Mouse (Mus musculus): ENCODE data around the gene Tspan9.

The Tspan9 gene

DNA sequence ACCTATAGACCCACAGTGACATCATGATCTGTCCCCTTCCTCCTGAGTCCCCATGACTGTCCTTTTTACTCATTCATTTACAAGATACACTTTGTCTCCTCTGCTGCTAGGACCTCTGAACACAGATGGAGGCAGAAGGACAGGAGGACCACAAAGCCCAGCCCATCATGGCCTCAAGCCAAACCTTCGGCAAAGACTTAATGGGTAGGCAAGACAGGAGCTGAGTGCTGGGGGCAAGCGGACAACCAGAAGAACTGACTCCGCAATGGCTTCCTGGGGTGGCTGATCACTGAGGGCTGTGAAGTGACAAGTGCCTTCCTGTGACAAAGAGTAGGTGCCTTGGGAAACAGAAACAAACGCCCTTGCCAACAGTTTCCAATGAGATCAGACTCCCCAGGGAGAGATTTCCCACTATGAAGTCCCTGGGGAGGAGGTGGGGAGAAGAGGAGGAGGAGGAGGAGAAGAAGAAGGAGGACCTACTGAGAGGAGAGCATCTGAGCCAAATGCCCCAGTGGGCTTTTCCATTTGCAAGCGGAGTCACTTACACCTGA, 67.9 kb downstream of the Tspan9 start:
- no peak for DNase-seq (ENCODE audit: extremely low spot score)

DNA sequence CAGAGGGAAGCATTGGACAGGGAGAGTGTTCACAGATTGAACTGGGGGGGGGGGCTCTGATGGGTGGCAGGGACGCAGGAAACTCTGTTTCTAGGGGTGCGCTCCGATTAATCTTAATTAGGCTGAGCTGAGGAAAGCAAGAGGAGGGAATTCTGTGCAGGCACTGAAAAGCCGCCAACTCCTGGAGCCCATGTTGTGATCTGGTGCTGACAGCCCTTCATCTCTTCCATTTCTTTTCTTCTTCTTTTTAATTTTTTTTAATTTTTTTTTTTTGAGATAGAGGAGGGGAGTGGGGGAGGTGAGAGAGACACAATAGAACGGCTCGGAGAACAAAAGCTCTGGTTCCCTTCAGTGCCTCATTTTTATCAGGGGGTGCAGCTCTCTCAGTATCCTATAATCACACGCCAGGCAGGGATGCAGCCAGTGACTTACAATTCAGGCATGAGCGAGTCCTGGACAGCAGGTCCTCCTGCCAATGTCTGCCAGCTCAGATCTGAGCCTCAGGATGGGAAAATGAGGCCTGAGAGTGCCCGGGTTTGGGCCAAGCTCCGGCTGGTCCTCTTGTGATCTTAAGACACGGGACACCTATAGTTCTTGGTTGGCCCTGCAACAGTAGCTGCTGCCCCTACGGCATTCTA, 72.4 kb downstream of the Tspan9 start:
- no peak for DNase-seq (ENCODE audit: extremely low spot score)

DNA sequence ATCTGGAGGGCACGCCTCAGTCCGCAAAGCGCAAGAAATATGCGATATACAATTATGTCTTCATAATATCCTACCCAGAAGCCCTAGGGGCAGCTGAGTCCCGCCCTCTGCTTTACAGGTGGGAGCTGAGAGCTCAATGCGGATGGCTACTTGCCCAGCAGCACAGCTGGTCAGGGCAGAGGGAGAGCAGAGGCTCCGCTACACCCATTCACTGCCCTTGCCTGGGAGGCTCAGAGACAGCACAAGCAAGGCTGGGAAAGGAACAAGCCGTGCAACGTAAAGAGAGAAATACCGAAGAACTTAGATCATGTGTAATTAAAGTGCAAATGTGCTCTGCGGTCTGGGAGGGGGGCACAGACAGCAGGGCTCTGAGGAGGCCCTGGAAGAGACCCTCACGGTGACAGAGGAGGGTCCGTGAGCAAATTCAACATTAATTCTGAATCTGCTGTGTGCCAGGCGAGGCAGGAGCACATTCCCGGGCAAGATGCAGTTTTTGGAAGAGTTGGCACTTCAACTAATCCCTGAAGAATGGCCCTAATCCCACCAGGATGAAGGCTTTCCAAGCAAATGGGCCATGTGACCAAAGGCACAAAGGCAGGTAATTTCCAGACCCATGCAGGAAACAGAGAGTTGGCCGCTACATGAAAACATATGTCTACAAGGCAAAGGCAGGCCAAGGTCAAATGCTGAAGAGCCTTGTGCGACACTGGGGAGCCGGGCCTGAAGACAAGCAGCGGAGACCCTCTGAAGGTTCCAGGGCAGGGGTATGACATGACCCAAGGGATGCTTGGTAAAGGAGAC, 73.1 kb downstream of the Tspan9 start:
- DNase-seq (ENCODE audit: extremely low spot score), result no peak

DNA sequence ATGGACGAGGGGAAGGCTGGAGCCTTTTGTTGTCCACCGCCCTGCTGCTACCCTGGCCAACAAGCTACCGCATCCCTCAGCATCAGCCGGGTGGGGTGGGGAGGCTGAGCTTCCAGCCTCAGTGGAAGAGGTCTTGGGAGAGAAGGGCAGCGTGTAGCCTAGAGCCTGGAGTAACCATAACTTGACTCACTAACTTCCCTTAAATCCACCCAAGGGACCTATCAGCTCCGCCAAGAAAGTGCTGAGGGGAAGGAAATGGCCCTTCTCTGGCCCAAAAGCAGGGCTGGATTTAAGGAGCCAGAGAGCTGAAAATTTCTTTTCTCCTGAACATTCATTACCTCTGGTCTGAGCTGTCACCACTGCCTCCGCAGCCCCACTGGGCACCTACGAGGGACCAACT, 75.2 kb downstream of the Tspan9 start:
- no peak for DNase-seq (ENCODE audit: extremely low spot score)

DNA sequence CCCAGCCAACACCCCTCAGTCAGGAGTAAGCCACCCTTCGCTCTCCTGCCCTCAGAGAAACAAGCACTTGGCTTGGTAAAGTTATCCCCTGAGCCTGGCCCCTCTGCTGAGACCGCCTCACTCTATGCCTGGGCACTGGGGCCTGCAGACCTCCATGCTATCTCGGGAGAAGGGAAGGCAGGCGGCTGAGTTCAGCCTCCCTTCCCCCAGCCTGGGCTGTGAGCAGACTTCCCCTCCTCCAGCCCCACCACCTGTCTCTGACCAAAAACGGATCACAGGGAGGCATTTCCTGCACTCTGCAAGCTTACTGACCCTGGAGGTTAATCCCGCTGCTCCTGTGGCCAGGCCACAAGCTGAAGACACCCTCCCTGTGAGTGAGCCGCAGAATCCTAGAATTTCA, 77.4 kb downstream of the Tspan9 start:
- DNase-seq (ENCODE audit: extremely low spot score), result peak; percentile 72

DNA sequence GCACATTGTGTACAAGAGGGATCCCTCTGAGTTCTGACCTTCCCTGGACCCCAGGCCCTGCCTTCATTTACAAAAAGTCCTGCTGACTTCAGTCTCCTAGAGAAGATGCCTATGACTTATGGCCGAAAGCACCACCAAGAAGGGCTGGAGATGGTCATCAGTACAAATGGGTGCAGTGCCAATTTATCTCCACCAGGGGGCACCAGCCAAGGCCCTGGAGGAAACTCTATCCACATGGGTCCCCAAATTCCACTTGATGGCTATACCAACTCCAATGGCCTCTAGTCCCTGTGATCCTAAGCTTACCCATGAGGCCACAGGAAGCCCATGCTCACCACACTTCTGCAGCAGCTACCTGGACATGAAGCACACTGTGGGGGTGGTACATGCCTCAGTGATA, 79.9 kb downstream of the Tspan9 start:
- no peak for DNase-seq (ENCODE audit: extremely low spot score)

DNA sequence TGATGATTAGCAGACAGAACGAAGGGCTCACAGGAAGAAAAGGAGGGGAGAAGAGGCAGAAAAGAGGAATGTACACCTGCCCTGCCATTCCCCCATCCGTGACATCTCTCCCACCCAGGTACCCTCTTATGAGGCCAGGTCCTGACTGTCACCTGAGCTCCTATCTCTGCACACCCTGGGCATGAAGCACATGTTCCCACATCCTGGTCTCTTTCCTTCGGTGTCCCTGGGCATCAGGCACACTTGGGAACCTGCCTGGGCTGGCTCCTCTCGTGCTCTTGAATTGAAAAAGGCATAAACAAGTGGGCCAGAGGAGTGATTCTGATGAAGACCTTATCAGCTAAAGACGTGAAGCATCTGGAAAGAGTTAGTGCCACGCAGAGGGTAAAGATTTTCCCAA, 80.6 kb downstream of the Tspan9 start:
- no peak for DNase-seq (ENCODE audit: extremely low spot score)

DNA sequence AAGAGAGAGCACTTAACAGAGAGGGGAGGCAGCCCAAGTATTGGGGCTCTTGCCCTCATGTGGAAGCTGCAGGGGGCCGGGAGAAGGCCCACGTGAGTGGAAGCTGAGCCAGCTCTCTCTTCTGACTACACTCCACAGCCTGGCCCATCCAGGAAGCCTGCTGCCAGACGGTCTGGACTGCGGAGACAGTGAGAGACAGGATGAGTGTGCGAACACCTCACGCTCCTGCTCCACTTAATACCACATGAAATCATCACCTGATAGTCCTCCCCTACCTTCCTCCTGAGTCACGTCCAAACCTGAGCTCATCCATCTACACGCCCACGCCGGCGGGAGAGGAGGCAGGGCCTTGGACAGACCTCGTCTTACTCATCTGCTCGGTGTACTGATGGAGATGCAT, 81.2 kb downstream of the Tspan9 start:
- no peak for DNase-seq (ENCODE audit: extremely low spot score)

DNA sequence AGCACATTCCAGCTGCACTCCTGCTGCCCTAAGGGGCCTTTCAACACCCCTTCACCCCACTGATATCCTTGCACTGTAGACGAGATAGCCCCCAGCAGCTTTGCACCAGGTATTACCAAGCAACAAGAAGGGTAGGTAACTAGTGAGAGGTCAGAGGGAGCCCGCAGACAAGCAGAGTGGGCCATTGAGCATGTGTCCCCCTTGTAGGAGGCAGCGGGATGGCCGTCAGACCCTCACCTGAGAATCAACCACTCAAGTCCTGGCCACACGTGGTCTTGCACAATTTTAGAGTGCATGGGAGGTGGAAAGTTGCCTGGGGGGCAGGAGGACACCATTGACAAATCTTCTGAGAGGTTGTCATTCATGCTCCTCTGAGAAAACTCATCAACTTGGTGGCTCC, 82.1 kb downstream of the Tspan9 start:
- no peak for DNase-seq (ENCODE audit: extremely low spot score)

DNA sequence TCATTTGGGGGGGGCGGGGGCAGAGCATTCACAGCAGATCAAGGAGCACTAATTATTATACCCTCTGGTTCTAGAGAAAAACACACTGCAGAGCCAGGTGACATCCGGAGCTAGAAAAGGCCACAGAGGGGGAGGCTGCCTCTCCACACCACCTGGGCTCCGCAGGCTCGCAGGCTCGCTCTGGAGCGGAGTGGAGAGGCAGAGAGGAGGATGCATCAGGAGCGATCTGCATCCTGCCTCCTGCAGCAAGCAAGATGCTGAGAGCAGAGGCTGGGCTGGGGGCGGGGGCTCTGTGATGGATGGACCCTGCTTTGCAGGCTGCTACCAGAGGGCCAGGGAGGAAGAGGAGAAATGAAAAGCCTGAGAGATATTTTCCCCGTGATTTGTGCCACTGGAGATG, 84.8 kb downstream of the Tspan9 start:
- DNase-seq (ENCODE audit: extremely low spot score), result no peak

DNA sequence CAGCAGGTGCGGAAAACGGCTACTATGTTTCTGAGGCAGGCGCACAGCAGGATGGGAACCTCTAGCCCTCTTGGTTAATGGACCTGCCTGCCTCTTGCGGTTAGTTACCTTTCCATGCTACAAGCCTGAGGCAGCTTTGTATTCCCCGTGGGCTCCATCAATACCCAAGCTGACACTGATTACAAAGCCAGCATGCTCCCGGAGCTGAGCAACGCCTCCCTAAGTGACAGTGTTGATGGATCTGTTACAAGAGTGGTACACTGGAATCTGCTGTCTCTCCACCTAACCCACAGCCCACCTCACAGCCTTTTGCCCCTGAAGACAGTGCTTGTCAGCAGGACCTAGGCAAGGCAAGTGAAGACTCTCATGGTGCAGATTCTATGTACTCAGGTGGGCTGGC, 85.2 kb downstream of the Tspan9 start:
- no peak for DNase-seq (ENCODE audit: extremely low spot score)

DNA sequence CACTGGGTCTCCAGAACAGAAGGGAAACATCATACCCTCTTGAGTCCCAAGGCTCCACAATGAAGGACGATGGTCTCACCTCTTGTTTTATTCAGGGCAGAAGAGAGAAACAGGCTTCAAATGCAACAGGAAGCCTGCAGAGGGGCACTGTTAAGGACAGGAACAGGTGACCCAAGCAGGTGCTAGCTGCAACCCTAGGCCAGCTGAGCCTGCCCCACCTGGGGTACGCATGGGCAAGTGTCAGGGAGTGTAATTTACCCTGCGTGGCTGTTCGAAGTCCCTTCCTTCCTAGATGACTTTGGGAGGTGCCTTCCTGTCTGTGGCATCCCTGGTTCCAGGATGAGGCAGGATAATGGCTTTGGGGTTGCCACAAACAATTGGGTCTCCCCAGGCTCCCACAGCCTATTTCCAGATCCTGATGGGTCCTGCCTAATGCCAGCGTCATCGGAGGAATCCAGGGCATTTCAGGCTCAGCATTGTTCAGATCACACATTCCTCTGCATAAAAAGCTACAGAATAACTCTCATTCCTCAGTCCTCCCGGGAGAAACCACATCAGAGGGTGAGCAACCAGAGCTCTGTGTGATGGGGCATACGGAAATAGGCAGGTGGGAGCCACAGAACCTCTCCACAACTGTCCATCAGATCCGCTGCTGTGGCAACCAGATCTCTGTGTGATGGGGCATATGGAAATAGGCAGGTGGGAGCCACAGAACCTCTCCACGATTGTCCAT, 90.2 kb downstream of the Tspan9 start:
- DNase-seq (ENCODE audit: extremely low spot score), result no peak

DNA sequence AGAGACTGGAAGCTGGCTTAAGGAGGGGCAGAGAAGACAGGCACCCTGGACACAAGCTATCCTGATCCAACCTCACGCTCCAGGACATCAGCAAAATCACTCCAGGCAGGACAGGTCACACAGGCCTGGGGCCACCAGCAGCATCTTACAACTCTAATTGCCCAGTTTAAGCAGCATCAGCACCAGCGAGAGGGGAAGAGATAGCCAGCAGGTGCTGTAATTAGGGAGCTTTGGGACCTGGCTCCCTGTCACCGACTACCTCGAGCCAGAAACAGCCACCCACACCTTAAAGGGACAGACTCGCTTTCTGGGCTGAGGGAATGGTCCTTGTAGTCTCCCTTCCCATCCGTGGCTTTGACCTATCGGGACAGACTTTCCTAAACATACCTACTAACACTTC, 95.7 kb downstream of the Tspan9 start:
- no peak for DNase-seq (ENCODE audit: extremely low spot score)

DNA sequence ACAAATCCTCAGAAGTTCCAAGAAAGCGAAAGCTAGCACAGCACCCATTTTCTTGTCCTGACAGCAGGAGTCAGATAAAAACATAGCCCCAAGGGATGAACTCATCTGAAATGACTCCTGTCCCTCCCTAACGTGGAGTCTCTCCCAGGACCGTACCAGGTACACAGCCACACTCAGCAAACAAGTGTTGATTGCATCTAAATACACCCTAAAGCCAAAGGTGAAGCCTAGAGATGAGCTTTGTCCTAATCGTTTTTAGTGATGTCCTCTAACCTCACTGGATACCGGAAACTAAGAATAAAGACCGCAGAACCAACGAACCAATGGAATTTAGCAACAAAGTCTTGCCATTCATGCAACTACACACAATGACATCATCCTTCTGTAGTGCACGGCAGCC, 96.2 kb downstream of the Tspan9 start:
- no peak for DNase-seq (ENCODE audit: extremely low spot score)

DNA sequence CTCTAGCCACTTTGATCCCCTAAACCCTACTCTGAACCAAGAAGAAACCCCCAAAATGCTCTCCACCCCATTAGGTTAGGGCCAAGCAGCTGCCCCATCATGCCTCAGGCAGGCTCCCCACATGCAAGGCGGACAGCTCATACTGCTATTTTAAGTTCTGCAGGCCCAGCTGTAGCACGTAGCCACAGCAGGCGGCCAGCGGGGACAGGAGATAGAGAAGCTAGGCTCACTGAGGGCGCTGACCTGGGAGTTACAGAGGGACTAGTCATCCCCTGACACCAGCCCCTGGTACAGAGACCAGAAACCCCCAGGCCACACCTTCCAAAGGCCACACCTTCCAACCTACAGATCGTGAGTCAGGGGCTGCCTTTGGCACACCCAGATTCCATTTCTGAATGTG, 96.6 kb downstream of the Tspan9 start:
- no peak for DNase-seq (ENCODE audit: extremely low spot score)

DNA sequence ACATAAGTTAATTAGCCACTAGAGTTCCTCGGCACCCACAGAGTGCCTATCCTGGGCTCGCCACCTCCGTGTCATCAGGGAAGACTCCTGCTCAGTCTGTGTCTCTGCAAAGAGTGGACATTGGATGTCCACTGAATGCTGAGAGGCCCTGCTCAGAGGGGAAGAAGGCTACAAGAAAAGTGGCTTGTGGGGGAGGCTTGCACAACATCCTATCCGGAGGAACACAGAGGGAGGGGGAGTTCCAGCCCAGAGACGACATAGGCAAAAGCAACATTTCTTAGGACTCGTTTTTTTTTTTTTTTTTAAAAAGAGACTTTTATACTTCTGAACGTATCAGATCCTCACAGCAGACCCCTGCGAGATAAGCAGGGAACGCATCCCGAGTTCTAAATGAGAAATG, 98.7 kb downstream of the Tspan9 start:
- DNase-seq (ENCODE audit: extremely low spot score), result no peak

DNA sequence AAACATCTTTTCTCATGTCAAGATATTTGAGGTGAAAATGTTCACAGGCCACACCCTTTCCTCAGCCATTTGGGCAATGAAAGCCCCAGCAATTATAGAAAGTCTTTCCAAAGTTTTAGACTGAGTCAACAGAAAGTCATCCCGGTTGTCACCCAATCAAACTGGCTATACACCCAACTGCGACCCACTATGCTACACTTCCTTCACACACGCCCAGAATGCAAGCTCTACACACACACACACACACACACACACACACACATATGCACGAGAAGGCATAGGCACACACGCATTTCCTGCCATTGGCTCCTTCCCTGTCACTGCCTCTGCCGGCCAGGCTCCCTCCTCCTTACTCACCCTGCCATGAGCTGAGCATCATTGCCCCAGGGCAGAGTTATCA, 99.9 kb downstream of the Tspan9 start:
- DNase-seq (ENCODE audit: extremely low spot score), result no peak

DNA sequence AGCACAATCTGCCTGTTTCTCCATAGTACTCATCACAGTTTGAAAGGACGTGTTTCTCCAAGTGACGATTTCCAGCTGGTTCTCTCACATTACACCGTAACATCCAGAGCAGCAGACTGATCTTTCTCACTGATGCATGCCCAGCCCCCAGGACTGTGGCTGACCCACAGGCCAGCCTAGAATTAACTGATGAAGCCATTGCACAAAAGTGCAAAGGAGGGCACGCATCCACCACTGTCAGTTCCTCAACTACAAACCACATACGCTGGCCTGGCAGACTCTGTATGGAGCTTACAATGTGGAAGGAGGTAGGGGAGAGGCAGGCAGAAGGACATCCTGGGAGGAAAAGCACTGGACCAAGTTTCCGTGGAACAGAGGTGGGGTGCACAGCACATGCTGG, 101.6 kb downstream of the Tspan9 start:
- DNase-seq (ENCODE audit: extremely low spot score), result no peak

DNA sequence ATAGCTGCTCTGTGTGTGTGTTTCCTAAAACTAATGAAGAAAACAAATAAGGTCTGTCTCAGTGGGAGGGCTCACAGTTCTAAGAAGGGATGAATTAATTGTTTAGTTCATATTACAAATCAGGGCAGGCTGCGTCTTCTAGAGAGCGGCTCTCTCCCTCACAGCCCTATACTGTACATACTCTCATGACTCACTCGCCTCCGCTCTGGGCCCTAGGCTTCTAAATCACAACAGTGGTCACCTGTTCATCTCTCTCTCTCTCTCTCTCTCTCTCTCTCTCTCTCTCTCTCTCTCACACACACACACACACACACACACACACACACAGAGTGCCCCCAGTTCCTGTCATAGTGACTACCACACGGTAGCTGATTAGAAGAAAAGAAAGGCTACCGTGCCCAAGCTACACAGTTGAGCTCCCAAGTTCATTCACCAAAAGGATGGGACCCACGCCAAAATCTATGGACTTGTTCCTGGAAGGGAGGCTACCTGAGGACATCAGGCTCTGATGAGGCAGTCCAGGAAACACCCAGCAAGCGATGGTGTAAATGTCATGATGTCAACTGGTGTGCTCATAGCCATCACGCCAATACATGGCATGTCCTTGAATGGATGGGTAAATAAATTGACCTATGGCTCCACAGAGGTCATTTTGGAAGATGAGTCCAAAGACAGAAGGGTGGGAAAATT, 104.2 kb downstream of the Tspan9 start:
- no peak for DNase-seq (ENCODE audit: extremely low spot score)

DNA sequence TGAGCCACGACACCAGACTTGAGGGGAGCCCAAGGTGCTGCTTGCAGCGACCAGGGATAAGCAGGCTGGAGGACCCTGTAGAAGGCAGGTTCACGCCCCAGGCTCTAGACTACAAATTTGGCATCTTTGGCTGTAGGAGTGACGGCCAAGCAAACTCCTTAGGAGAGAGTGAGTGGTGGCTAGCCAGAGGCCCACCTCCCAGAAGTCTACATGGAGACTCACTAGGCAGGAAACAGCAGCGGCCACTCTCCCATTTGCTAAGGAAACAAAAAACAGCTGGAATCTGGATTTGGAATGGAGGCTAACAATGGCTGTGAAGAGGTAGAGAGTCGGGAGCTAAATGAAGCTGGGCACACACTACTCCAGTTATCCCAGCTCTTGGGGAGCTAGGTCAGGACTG, 104.8 kb downstream of the Tspan9 start:
- DNase-seq (ENCODE audit: extremely low spot score), result no peak

DNA sequence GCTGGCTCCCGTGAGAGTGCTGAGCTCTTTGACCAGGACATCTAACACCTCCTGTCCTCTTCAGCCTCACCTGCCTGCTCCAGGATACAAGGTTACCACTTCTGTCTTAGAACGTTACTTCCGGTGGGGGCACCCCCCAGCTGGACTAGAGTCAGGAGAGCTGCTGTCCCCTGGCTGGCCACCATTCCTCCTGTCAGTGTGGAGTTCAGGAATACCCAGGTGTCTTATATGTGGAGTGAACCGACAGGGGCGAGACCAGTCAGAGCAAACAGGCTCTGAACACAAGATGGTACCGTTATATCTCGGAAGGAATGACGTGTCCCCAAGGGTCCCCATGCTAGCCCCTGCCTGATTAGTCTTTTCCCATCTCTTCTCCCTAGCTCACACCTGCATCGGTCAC, 106.8 kb downstream of the Tspan9 start:
- no peak for DNase-seq (ENCODE audit: extremely low spot score)

DNA sequence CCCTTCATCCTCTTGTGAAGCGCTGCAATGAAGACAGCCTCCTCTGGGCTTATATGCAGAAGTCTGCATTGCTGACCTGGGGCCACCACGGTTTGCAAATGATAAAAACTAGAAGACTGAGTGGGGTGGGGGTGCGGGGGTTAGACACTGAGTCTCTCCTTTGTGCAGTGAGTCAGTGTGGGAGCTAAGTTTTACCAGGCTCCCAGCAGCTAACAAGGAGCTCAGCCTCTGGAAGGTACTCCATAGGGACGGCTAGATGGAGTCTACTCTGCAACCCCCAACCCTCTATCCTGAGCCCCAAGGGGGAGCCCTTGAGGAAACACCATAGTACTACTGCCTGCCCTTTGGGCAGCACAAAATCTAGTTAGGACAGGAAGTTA, 107.5 kb downstream of the Tspan9 start:
- no peak for DNase-seq (ENCODE audit: extremely low spot score)
